Mouse (Mus musculus) ZHBTc4 (cell line): ENCODE results near the gene Flot2.

ENCODE experiments used
- DNase-seq: peaks from one replicate; pipeline ENCODE4 v3.0.0-alpha.2; 2011; ENCODE audit warnings: low read depth, low spot score

Flot2 gene

DNA sequence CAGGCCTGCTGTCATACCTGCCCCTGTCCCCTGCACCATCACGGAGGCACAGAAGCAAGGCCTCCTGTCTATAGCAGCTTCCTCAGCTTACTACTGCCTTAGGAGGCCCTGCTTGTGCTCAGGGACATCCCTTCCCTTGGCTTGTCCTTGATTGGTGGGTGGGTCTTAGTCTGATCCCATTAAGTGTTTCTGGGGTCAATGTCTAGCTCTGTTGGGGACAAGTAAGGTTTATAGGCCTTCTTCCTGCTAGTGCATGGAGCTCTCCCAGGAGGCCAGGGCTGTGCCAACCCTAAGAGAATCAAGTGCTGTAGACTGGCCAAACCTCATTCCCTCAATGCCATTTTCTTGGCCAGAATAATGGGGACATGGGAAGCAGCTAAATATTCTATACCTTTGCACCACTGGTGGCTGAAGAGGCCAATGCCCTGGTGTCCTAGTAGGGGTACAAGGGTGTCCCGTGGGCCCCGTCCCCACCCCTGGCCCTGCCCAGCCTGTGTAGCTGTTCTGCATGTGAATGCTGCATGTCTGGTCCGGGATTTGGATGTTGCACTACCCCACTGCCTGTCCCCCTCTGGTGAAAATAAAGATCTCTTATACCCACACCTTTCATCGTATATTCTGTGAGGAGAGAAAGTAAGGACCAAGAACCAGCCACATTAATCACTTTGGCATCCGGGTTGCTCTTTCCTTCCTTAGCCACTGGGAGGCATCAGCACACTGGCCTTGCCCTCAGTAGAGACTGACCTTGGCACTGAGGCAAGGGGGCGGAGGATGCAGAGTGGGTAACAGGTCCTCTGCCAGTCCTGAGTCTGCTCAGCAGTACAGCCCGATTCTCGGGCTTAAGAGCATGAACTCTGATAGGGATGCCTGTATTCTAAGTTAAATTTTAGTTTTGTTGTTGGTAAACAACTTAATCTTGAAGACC lies 22.4 kb downstream of the Flot2 start:
- DNase-seq: peak; percentile 57

DNA sequence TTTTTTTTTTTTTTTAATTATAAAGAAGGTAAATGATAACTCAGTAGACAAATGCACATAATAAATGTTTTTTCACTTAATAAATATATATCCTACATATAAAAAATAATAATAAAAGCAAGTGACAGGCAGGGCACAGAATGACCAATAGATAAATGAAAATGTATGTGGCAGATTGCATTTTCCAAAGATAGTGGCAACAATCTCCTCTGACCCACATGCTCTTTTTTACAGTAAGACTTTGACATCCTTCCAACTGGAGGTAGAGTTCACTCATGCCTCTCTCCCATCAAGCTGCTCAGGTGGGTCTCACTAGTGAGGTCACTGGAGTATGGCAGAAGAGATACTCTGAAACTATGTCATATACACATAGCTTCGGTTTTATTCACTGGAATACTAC lies 24.8 kb downstream of the Flot2 start:
- no peak for DNase-seq

DNA sequence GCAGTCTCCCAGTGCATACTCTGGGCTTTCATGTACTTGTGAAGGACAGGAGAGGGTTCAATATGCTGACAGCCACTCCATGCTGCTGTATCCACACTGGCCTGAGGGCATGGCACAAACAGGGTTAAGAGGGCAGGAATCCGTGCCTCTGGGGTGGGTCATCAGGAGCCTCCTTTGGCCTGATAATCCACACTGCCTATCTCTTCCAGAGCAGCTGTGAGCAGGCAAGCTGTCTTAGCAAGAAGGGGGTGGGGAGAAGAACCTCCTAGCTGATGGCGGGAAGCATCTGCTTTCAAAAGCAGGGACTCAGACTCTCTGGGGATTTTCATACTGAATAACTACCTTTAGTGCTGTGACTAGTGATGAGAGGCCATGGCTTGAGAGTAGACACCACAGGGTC lies 28.2 kb downstream of the Flot2 start:
- no peak for DNase-seq

DNA sequence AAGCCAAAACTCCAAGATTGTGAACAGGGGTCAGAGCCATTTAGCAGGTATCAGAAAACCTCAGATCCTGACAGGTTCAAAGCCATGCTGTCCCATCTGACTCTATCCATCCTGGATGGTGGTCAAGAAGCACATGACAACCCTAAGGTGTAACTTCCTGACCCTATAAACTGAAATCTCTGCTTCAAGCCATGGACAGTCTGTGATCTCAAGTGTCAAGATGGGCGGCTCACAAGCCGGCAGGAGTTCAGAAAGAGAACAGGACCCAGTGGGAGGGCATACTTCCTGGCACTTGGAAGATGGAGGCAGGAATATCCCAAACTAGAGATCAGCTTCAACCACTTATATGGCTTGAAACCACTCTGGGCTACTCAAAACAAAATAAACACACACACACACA lies 28.9 kb downstream of the Flot2 start:
- DNase-seq: no peak

DNA sequence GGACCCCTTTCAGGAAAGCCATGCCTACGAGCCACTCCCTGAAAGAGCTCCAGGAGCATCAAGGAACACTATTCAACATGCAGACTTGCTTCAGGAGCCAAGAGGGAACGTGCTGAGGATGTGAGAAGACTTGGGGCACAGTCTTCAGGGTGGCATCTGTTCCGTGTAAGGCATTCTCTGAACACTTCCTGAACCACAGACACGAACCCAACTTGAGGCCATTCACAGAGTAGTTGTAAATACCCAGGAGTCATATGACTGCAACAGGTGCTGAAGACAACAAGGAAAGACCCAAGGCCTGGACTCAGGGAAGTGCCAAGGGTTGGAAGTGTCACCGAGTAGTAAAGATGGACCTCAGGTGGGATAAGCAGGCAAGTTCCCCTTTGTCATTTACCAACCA lies 29.8 kb downstream of the Flot2 start:
- no peak for DNase-seq

DNA sequence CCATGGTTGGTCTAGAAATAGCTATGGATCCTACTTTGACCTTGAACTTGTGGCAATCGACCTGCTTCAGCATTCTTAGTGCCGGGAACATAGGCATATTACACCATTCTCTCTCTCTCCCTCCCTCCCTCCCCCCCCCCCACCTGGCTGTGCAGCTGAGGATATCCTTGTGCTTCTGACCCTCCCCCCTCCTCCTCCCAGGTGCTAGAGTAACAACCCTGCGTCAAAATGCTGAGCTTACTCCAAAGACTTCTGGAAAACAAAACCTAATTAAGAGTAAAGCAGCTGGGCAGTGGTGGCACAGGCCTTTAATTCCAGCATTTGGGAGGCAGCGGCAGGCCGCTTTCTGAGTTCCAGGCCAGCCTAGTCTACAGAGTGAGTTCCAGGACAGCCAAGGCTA lies 31.4 kb downstream of the Flot2 start:
- no peak for DNase-seq

DNA sequence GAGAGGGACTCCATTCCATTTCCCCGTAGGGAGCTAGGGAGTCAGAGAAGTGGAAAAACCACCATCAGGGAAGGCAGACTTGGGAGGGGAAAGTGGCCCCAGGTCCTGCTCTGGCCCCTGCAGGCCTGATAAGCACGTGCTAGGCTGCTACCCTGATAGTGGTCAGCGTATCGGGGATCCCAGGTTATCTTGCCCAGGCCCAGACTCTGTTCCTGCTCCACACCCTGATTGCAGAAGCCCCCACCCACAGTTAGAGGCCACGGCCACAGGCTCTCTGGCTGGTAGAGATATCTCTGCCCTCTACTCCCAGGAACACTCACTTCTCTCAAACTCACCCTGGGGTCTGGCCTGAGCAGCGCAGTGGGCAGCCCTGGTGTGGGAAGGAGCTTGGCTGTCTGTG lies 31.9 kb downstream of the Flot2 start:
- DNase-seq: no peak

DNA sequence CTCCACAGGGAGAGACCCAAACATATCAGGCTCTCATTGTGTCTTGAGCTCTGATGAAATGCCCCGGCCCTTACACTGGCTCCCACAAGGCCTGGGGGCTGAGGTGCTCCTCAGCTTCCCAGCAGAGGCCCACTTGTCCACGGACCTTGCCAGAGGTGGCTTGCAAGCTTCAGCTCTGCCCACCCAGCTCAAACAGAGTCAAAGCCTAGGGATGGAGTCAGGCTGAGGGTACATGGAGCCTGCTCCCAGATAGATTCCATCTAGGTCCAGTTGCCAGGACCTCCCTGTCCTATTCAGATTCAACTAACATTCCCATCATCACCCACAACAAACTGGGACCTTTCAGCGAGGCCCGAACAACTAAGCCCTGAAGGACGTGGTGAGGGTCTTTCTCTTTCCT lies 34.2 kb downstream of the Flot2 start:
- DNase-seq: no peak

DNA sequence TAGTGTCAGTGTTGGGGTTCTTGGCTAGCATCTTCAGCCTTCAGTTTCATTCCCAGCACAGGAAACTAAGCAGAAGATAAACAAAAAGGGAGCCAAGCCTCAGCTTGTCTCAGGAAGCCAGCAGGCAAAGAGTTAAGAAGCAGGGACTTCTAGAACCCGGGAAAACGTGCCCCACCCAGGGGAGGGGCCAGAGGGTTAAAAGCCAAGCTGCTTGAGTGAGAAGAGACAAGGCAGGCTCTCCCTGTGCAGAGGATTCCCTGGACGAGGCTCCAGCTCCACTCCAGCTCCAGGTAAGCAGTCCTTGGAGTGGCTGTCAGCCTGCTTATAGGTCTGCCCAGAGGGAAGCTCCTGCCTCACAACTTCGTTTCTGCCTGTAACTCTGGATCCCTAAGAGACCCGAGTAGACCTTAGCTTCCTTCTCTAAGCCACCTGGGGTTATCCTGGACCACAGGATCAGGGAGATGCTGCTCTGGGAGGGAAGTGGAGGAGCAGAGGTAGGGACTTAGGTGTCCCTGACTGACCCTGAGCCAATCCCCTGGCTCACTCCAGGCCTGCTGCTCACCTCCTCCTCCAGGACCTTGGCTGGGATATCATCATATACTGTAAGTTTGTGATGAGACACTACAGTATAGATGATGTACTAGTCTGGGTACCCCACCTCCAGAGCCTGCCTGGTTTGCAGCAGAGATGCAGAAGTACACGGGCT lies 34.8 kb downstream of the Flot2 start:
- DNase-seq: peak; percentile 76

DNA sequence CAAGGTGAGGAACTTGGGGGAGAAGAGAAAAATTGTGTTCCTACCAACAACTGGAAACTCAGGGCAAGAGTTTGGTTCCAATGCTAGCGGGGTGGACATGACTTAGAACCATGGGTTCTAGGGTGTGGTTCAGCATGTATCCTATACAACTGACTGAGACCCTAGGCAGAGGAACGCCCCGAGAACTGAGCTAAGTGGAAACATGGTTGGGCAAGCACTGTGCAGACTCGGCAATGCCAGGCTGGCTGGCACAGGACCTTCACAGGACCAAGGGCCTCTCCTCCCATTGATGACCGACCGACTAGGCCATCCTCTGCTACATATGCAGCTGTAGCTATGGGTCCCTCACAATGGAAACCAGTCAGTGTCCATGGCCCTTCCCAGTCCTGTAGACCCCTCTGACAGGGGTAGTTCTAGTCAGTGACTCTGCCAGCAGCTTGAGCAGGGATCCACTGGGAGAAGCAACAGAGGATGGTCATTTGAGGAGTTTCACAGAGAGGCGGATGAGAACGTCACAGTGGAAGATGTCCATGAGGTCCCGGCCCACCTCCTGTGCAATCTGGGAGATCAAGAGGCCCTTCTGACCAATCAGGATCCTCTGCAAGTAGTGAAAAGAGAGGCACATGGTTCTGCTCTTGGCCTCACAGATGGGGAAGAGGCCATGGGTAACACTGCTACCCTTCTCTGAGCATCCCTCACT lies 36.0 kb downstream of the Flot2 start:
- DNase-seq: no peak

DNA sequence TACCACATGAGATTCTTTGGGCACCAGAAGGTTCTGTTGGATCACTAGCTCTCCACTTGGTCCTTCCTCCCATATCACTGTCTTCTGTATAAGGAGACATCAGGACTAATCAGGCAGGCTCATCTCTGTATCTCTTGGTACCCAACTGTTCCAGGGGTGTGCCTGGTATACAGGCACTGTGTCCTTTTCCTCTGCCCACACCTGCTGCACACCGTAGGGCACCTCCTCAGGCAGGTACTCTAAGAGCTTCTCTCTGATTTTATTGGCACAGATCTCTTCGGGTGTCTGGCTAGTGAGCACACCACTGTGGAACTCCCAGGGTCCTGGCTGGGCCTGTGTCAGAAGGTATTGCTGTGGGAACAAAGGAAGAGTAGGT lies 36.5 kb downstream of the Flot2 start:
- no peak for DNase-seq

DNA sequence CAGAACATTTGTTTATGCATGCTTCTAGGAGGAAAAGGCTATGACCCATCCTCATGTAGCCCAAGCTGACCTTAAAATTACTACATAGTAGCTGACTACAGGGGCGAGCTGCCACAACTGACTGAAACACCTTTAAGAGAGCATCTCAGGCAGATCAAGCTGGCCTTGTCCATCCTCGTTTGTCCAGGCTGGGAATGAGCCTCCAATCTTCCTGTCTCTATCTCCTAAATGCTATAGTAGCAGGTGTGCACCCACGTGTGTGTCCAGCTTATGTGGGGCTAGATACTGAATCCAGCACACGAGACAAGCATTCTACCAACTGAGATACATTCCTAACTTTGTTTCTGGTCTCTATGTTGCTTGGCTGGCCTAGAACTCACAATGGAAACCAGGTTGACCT lies 36.9 kb downstream of the Flot2 start:
- DNase-seq: no peak

DNA sequence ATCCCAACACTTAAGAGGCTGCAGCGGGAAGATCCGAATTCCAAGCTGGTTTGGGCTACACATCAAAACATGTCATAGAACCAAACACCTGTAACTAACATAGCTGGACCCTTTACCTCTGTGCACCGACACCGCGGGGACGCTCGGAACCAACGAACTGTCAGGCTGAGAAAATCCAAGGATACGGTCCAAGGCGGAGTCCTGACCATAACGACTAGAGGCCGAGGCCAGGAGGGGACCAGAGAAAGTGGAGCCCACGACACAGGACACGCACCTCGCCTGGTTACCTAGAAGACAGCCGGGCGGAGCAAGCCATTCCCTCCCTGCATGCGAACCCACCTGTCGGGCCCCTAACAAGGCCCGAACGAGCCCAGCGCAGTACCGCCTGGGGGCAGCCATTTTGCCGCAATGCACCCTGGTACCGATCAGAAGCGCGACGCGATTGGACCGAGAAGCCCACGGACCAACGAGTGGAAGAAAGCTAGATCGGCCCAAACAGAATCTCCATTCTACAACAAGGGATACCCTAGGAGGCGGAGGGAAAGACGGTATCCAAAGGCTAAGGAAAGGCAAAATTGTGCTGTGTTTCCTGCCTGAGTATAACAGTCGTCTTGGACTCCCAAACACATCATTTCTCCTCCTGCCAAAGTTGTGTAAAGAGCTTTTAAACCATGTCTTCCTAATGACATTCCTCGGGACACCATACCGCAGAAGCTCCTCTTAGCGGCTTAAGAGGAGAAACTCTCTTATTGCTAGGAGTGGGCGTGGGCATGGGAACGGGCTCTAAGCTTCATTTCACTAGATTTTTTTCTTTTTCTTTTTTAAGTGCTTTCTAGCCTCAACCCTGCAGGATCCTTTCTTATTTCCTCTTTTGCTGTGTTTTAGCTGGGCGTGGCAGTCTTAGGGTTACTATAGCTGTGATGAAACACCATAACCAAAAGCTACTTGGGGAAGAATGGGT lies 42.5 kb downstream of the Flot2 start, which contains the start of gene Eral1:
TSS of gene Eral1 (minus strand) at position 423 of the 961 bp plus-strand sequence.
- peak; percentile 93 for DNase-seq

DNA sequence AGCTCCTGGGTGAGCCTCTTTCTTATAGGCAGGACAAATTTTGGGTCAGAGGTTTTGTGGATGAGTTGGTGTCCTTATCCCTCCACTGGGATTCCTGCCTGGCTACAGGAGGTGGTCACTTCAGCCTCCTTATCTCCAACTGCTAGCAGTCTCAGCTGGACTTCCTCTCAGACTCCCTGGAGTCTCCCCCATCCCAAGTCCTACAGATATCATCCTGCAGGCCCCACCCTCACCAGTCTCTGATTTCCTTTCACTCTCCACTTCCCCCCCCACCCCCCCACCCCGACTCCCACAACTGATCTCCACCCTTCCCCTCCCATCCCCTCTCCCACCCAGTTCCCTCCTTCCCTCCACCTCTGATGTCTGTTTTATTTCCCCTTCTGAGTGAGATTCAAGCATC lies 45.9 kb downstream of the Flot2 start:
- DNase-seq: no peak

DNA sequence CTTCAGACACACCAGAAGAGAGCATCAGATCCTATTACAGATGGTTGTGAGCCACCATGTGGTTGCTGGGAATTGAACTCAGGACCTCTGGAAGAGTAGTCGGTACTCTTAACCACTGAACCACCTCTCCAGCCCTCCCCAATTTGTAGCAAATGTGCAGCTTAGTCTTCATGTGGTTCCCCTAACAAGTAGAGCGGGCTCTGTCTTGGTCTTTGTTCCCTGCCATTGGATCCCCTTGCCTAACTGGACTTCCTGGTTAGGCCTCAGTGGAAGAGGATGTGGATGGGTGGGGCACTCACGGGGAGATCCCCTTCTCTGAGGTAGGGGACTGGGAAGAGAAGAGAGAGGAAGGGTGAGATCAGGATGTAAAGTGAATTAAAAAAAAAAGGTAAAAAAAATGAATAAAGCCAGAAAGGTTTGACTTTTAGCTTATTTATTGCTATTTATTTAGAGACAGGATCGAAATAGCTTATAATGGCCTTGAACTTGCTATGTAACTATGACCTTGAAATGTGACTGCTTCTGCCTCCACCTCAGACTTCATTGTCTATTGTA lies 49.3 kb downstream of the Flot2 start:
- peak; percentile 38 for DNase-seq

DNA sequence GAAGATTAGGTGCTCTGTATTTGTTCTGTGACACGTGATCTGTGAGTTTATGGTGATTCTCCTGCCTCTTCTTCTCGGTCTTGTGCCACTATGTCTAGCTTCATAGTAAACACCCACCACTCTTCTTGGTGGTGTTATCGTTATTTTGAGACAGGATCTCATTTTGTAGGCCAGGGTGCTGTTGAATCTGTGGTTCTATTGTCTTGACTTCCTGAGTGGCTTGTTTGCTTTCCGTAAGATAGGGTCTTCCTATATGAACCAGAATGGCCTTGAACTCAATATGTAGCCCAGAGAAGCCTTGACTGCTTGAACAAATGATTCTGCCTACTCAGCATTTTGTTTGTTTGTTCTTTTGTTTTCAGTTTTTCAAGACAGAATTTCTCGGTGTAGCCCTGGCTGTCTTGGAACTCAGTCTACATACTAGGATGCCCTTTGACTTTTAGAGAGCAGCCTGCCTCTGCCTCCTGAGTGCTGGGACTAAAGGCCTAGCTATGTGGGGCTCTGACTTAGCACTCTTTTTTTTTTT lies 50.1 kb downstream of the Flot2 start:
- no peak for DNase-seq

DNA sequence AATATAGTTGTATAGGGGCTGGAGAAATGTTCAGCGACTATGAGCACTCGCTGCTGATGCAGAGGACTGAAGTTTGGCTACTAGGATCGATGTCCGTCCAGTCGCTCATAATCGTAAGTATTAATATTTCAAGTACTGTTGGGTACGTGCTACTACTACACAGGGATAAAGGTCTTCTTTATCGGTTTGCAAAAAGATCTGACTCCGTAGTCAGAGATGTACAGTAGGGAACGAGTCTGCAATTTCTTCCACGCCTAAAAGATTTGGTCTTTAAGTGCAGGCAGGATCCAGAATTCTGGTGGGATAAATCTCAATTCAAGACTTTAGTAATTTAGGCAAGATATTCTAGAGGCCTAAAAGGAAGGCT lies 56.4 kb downstream of the Flot2 start:
- DNase-seq: no peak

DNA sequence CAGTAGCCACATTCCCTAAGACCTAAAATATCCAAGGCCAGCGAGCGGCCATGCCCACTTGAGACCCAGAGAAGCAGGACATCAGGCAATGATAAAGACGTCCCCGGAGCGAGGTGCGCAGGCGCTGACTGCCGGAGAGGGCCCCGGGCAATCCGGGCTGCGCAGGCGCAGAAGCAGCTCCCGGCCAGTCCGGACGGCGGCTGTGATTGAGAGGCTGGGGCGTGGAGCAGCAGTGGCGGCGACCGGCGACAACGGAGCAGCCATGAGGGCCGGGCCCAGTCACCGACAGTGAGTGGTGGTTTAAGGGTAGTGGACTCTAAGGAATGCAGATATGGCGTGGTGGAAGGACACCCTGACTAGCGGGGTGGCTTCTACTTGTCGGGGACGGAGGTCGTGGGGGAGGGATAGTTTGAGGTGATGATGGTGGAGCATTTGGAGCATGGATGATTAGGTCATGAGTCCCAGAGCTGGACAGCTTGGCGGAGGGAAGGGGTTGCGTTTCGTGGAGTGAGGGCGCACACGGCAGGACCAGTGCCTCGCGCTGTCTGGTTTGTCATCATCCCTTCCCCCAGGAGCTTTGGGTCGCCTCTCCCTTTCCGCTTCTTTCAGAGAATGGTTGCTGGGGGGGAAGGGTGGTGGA lies 56.9 kb downstream of the Flot2 start, which contains the start of gene Fam222b:
TSS of gene Fam222b (plus strand) at position 157 of the 640 bp plus-strand sequence.
- DNase-seq: peak; percentile 93

DNA sequence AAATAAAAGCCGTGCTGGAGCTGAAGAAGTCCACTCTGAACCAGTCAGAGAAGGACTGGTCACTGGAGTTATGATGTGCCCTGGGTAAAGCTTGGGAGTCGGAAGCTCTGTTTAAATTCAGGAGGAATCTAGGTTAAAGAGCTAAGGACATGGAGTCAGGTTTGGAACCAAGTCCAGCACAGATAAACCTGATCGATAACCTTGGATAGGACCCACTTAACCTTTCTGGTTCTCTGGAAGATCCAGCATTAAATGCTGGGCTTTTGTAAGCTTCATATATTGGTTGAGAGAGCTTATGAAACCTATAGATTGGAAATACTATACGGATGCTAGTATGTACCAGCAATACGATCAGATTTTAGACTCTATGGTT lies 57.4 kb downstream of the Flot2 start:
- DNase-seq: no peak

DNA sequence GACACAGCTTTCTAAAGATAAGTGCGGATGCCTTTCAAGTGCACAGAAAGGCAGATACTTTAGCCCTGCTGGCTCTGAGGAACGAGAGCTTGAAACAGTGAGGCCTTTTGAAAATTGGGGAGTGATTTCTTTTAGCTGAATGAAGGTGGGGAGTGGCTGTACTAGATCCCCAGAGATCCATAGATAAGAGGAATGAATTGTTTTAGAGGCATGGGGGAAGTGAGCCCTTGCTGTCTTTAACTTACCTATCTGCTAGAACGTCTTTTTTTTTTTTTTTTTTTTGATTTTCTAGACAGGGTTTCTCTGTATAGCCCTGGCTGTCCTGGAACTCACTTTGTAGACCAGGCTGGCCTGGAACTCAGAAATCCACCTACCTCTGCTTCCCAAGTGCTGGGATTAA lies 59.3 kb downstream of the Flot2 start:
- DNase-seq: no peak
